Mouse (Mus musculus): ENCODE results near the gene Syce3. TPM values are rescaled to one million over a fixed set of nuclear protein-coding genes. Genes with fewer than 3 reads are reported as not detected.
A peak's percentile ranks its signal among the peaks of the same experiment; 100 is the strongest.

Gene Syce3
- polyA plus RNA-seq, 1 experiment from 2014 or later = not detected

DNA sequence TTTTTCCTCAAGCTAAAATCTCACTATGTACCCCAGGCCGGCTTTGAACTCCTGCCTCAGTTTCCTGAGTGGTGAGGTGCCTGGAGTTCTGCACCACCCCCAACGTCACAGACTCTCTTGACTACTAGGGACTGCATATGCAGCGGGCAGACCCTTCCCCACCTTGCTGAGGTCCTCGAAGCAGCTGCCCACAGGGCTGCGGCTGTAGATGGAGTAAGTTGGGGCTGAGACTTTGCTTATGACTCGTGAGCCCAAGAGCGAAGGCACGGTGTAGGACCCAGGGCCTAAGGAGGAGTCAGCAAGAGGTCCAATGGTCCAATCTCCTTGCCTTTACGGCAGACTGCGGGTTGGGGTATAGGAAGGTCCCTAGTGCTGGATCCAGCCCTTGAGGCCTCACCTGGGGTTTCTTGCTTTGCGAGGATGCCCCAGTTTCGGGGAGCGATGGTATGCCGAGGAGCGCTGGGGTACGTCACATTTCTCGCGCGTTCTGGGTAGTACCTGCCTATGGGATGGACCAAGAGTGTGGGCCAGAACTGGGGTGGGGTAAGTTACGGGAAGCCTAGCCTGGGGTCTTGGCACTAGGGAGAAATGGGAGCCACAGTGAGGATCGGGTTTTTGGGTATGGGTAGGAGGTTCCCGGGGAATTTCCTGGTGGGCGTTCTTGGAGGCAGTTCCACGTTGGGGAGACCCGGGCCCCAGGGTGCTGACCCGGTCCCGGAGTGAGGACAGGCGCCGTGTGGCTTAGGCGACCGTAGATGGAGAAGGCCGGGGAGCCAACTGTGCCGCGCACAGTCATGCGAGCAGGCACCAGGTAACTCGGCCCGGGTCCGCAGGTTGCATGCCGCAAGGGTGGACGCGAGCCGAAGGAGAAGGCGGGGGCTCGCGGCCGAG, 32.1 kb downstream of the Syce3 start:
- Histone ChIP-seq H3K4me1 (peaks cover 34% of the 10 kb centered on the region), H3K9me3 (no peaks in the 10 kb centered on the region), H3K36me3 (no peaks in the 10 kb centered on the region), H3K27ac (no peak overlapping the region), H3K4me3 (peak overlapping the region; percentile 34), H3K27me3 (peaks cover 51% of the 10 kb centered on the region), H3K4me2 (peak overlapping the region; percentile 64), H3K9ac (peak overlapping the region; percentile 31; the same call in 1 of the 2 replicates)
- WGBS = 10% methylated on average over 46 of the region's 46 CpGs
- no peak for ATAC-seq (ENCODE audit: insufficient number of reproducible peaks, low FRiP score, low TSS enrichment, low read depth)

DNA sequence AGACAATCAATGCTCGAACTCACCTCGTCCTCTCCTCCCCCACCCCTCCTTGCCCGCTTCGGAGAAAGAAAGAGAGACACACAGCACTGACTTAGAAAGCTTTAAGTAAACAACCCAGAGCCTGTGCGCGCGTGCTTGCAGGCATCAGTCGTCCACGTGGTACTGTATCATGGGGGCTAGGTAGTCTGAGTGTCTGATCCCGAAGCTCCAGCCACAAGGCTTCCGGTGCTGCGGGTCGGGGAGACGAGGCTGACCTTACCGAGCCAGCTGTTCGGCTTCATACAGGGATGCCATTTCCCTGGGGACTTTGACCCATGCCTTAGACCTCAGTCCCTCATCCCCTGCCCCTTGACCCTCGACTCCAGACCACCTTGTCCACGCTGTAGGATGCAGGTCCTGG, 32.9 kb downstream of the Syce3 start:
- Histone ChIP-seq H3K9ac (no peak overlapping the region), H3K4me3 (no peak overlapping the region), H3K4me2 (no peak overlapping the region), H3K9me3 (no peaks in the 10 kb centered on the region), H3K4me1 (peaks cover 39% of the 10 kb centered on the region), H3K27ac (no peak overlapping the region), H3K36me3 (peaks cover 3% of the 10 kb centered on the region; the same call in 1 of the 2 replicates), H3K27me3 (peaks cover 51% of the 10 kb centered on the region)
- WGBS = 6% methylated on average over 18 of the region's 18 CpGs
- ATAC-seq (ENCODE audit: insufficient number of reproducible peaks, low FRiP score, low TSS enrichment, low read depth) = no peak

- peaks cover 7% of the 10 kb centered on the region for H3K36me3 ChIP-seq
- no peak within 1 kb of the TSS for H3K9ac ChIP-seq
- H3K4me1 ChIP-seq = peaks cover 43% of the 10 kb centered on the region
- H3K4me3 ChIP-seq = no peak within 1 kb of the TSS
- no peaks in the 10 kb centered on the region for H3K9me3 ChIP-seq
- ATAC-seq (ENCODE audit: insufficient number of reproducible peaks, low FRiP score, low TSS enrichment, low read depth) = no peak
- H3K27me3 ChIP-seq = peaks cover 47% of the 10 kb centered on the region
- no peak within 1 kb of the TSS for H3K27ac ChIP-seq
- 17% methylated on average over 16 of the region's 16 CpGs for WGBS
- H3K4me2 ChIP-seq = no peak within 1 kb of the TSS
Observed at GRCm38 (mm10) chr15:89376957-89377356, 33.3 kb downstream of the Syce3 start, which contains the start of gene Tymp. TSS of gene Tymp (minus strand) at chr15:89377039.

DNA sequence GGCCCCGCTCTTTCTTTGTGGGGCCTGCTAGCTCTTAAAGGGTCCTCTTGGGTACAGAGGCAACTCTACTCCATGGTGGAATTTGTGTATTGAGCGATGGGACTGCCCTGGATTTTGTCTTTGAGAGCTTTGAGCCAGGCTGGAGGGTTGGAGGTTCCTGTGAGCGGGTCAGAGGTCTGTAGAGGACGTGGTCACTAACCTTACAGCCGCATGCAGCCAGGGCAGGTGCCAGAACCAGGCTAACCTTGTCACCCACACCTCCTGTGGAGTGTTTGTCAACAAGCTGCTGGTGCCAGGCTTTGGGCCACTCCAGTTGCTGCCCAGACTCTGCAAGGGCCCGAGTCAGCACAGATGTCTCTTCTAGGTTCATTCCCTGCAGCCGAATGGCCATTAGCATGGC, 34.3 kb downstream of the Syce3 start:
- Histone ChIP-seq H3K27ac (no peak overlapping the region), H3K9ac (no peak overlapping the region), H3K4me2 (no peak overlapping the region), H3K36me3 (peaks cover 16% of the 10 kb centered on the region), H3K27me3 (peaks cover 46% of the 10 kb centered on the region), H3K4me3 (no peak overlapping the region), H3K9me3 (no peaks in the 10 kb centered on the region), H3K4me1 (peaks cover 43% of the 10 kb centered on the region)
- 80% methylated on average over 7 of the region's 7 CpGs for WGBS
- ATAC-seq (ENCODE audit: insufficient number of reproducible peaks, low FRiP score, low TSS enrichment, low read depth) = no peak

DNA sequence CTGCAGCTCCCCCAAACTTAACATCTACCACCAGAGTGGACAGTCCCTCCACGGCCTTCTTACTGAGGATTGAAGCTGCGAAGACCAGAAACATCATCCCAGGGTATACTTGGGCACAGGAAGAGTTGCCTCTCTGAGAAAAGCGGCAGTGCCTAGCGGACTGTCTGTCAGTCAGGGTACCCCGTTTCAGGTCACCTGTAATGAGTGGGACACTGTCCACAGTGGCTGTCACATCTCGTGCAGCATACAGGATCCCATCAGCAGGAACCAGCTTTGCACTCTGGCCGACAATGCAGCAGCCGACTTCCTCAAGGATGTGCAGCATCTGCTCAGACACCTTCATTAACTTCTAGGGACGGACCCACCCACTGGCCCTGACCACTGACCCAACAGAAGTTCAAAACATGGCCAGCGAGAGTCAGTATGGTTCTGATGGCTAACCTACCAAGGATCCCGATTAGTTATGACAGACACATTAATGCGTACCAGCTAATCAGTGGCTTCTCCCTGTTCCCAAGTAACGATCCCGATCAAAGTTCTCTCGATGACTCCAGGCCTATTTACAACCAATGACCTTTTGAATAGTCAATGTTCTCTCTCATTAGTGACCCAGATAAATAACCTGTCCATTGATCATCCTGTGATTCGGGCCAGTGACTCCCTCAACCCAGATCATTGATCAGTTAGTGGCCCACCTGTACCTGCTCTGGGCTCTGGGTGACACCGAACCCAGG, 35.3 kb downstream of the Syce3 start:
- Histone ChIP-seq H3K4me2 (no peak overlapping the region), H3K27me3 (peaks cover 42% of the 10 kb centered on the region), H3K27ac (no peak overlapping the region), H3K9me3 (no peaks in the 10 kb centered on the region), H3K9ac (no peak overlapping the region), H3K4me1 (peaks cover 43% of the 10 kb centered on the region), H3K36me3 (peaks cover 27% of the 10 kb centered on the region), H3K4me3 (no peak overlapping the region)
- WGBS = 94% methylated on average over 17 of the region's 17 CpGs
- no peak for ATAC-seq (ENCODE audit: insufficient number of reproducible peaks, low FRiP score, low TSS enrichment, low read depth)

- 47% methylated on average over 9 of the region's 9 CpGs for WGBS
Observed at GRCm38 (mm10) chr15:89374340-89374739, 36.0 kb downstream of the Syce3 start.

GRCm38 (mm10) chr15:89373762-89374248, 36.5 kb downstream of the Syce3 start, which contains the start of gene Sco2:
TSS of gene Sco2 (minus strand) at chr15:89373846.
- Histone ChIP-seq H3K4me2 (peak within 1 kb of the TSS; percentile 90), H3K4me3 (peak within 1 kb of the TSS; percentile 70), H3K9ac (peak within 1 kb of the TSS; percentile 71), H3K9me3 (no peaks in the 10 kb centered on the region), H3K27me3 (peaks cover 32% of the 10 kb centered on the region), H3K27ac (peak within 1 kb of the TSS; percentile 89), H3K4me1 (peaks cover 35% of the 10 kb centered on the region), H3K36me3 (peaks cover 38% of the 10 kb centered on the region)
- under 1% methylated on average over 42 of the region's 42 CpGs for WGBS
- ATAC-seq (ENCODE audit: insufficient number of reproducible peaks, low FRiP score, low TSS enrichment, low read depth) = peak; percentile 58; the same call in 1 of the 2 replicates

More at GRCm38 (mm10) chr15:89374340-89374739, 36.0 kb downstream of the Syce3 start:
- no peak for ATAC-seq (ENCODE audit: insufficient number of reproducible peaks, low FRiP score, low TSS enrichment, low read depth)
- Histone ChIP-seq H3K36me3 (peaks cover 33% of the 10 kb centered on the region), H3K27me3 (peaks cover 38% of the 10 kb centered on the region), H3K9ac (peak overlapping the region; percentile 71; the same call in 1 of the 2 replicates), H3K4me3 (peak overlapping the region; percentile 70), H3K27ac (peak overlapping the region; percentile 89), H3K4me2 (peak overlapping the region; percentile 90), H3K4me1 (peaks cover 40% of the 10 kb centered on the region), H3K9me3 (no peaks in the 10 kb centered on the region)

GRCm38 (mm10) chr15:89373027-89373761, 37.1 kb downstream of the Syce3 start:
- H3K9ac ChIP-seq = peak overlapping the region; percentile 71
- H3K4me3 ChIP-seq = peak overlapping the region; percentile 70
- H3K4me1 ChIP-seq = peaks cover 29% of the 10 kb centered on the region
- no peaks in the 10 kb centered on the region for H3K9me3 ChIP-seq
- peak overlapping the region; percentile 89 for H3K27ac ChIP-seq
- peak; percentile 74 for ATAC-seq (ENCODE audit: insufficient number of reproducible peaks, low FRiP score, low TSS enrichment, low read depth)
- peak overlapping the region; percentile 90 for H3K4me2 ChIP-seq
- peaks cover 45% of the 10 kb centered on the region for H3K36me3 ChIP-seq
- peaks cover 26% of the 10 kb centered on the region for H3K27me3 ChIP-seq
- WGBS = under 1% methylated on average over 35 of the region's 35 CpGs

GRCm38 (mm10) chr15:89372536-89372935, 37.8 kb downstream of the Syce3 start:
- Histone ChIP-seq H3K36me3 (peaks cover 51% of the 10 kb centered on the region), H3K9ac (no peak overlapping the region), H3K27ac (no peak overlapping the region), H3K4me1 (peaks cover 23% of the 10 kb centered on the region), H3K9me3 (no peaks in the 10 kb centered on the region), H3K27me3 (peaks cover 20% of the 10 kb centered on the region), H3K4me3 (peak overlapping the region; percentile 70; the same call in 1 of the 2 replicates), H3K4me2 (peak overlapping the region; percentile 90; the same call in 1 of the 2 replicates)
- no peak for ATAC-seq (ENCODE audit: insufficient number of reproducible peaks, low FRiP score, low TSS enrichment, low read depth)
- WGBS = 82% methylated on average over 7 of the region's 7 CpGs

- Histone ChIP-seq H3K27me3 (peaks cover 15% of the 10 kb centered on the region), H3K4me1 (peaks cover 20% of the 10 kb centered on the region), H3K4me3 (no peak overlapping the region), H3K9ac (no peak overlapping the region), H3K9me3 (no peaks in the 10 kb centered on the region), H3K27ac (no peak overlapping the region), H3K4me2 (no peak overlapping the region), H3K36me3 (peaks cover 56% of the 10 kb centered on the region)
- 85% methylated on average over 13 of the region's 13 CpGs for WGBS
- no peak for ATAC-seq (ENCODE audit: insufficient number of reproducible peaks, low FRiP score, low TSS enrichment, low read depth)
Observed at GRCm38 (mm10) chr15:89372068-89372467, 38.2 kb downstream of the Syce3 start.

GRCm38 (mm10) chr15:89365141-89365551, 45.2 kb downstream of the Syce3 start:
- no peak for ATAC-seq (ENCODE audit: insufficient number of reproducible peaks, low FRiP score, low TSS enrichment, low read depth)
- Histone ChIP-seq H3K4me1 (no peaks in the 10 kb centered on the region), H3K36me3 (peaks cover 99% of the 10 kb centered on the region), H3K4me3 (no peak overlapping the region), H3K9ac (no peak overlapping the region), H3K4me2 (no peak overlapping the region), H3K9me3 (no peaks in the 10 kb centered on the region), H3K27me3 (no peaks in the 10 kb centered on the region), H3K27ac (no peak overlapping the region)
- WGBS = 96% methylated on average over 4 of the region's 4 CpGs

Measured in limb, embryonic 15.5 days (tissue).